Mouse (Mus musculus) kidney, adult 8-10 months (tissue): ENCODE results near the gene St3gal4.

Experiments used
- DNase-seq, 2 experiments: peaks; one replicate each; pipeline ENCODE4 v3.0.0; 2022

The St3gal4 gene

DNA sequence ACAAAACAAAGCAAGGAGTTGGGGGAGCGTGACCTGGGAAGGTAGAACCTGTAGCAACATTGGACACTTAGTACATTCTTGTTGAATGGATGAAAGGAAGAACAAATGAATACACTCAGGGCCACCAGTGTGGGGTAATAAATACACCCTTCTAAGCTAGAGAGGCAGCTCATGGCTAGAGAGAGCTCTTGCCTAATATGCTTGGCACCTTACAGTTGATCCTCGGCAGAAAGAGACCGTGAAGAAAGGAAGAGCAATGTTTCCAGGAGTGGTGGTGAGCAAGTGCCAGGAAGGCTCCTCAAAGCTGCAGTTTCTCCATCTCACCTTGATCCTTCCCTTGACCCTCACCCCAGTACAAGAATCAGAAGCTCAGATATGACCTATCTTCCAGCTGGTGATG, 9.5 kb upstream of the St3gal4 start:
- DNase-seq: no peak

DNA sequence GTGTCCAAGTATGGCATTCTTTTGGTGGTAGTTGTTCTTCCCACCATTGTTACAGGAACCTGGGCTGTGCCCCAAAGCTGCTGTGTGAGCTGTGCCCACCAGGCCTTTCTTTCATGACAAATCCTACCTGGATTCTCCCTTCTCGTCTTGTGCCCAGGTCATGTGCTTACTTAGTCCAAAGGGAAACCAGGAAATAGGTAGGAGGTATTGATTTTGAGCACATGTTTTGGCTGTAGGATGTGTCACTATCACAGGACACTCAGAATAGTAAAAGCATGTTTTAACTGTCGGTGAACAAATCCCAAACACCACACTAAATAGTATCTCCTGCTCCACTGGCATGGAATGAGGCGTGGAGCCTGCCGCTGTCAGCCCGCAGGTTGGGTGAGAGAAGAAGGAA, 8.5 kb upstream of the St3gal4 start:
- no peak for DNase-seq

DNA sequence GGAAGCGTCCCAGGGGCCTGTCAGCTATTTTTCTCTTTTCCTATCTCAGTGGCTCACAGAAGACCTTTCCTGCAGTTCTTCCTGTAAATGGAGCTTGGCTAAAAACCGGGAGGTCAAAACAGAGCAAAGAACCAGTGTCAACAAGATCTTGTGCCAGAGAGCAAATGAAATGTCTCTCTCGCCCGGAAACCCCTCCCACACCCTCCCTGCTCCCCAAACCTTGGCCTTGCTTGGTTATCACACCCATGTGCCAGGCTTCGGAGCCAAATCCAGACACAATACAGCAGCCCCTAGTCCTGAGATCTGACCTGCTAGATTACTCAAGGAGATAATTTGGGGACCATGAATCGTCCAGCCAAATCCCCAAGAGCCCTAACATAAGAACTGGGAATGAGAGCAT, 8.1 kb upstream of the St3gal4 start:
- peak; percentile 42 to 70 for DNase-seq

DNA sequence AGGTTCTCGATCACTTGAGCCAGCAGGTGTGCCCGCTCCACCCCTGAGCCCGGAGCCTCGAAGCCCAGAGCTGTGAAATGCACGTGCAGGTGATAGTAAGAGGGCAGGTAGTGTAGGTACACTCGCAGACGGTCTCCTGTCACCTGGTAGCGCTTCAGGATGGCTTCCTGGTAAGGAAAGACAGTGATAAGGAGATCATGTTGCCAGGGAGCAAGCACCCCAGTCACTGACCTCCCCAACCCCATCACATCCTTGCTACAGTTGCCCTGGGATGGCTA, 5.5 kb upstream of the St3gal4 start:
- DNase-seq: no peak

DNA sequence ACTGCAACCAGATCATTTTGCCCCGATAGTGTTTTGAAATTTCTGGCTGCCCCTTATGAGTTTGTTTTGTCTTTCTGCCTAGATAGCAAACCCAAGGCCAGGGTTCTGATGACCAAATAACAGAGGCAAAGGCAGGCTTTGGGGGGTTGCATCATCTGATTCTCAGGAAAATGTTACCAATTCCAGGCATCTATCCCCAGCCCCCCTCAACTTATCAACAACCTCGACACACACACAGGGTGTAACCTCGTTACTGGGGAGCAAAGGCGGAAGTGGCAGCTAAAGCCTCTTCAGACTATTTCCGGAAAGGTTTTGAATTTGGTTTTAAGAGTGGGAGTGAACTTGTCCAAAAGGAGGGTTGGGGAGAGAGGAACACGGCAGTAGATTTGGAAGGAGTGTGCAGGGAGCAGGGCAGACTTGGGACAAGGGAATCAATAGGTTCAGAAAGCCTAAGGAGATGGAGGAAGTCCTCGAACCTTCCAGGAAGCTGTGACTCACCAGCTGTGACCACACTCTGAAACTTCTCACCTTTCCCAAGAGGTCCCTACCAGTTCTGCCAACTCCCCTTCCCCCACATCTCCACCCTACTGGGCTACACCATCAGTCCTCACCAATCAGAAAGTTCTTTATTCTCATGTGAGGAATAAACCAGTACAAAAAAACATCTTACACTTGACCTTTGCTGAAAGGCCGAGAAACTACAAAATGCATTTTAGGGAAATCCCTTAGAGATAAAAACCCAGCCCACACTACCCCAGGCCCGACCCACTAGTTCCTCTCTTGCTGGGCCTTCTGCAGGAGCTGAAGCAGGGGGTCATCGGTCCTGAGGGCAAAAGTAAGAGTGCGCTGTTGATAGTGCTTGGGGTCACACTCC, 5.0 kb upstream of the St3gal4 start:
- DNase-seq: no peak

DNA sequence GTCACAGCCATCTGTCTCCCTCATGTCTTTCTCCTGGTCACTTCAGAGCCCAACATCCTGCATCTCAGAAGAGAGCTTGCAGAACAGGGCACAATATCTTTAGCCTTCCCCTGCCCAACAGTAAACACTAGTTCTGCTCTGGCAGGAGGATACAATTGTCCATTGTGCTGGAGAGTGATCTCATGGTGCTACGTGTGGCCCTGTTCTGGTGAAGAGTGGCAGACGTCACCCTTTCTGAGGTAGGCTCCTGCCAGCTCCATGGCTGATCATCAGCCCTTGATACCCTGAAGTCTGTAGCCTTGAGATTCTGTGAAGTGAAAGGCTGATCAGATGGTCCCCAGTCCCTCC, 4.4 kb upstream of the St3gal4 start:
- DNase-seq: no peak

DNA sequence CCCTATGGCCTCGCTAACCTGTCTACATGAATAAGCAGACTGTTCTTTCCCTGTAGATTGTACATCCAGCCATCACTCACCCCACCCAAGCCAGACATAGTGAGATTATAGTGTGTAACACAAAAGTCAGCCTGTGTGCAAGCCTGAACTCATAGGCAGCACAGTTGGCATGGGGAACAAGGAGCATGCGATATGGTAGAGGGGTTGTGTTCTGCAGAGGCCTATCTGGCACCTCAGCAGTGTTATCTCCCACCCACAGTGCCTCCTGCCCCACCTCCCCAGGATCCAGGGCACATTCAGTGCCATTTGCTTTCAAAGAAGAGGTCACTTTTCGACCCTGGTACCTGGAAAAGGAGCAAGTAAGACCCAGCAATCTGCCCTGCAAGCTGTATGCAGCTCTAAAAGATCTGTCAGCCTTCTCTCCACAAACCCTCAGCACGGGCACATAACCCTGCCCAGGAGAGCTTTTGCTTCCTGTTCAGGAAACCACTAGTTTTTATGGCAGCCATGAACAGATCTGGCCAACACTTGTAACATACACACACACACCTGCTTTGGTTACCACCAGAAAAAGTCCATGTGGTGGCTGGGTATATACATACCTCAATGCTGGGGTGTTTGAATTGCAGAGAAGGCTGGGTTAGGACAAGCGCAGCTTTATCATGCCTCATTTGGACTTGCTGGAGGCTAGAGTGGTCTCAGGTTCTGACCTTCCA, 3.6 kb upstream of the St3gal4 start:
- no peak for DNase-seq

DNA sequence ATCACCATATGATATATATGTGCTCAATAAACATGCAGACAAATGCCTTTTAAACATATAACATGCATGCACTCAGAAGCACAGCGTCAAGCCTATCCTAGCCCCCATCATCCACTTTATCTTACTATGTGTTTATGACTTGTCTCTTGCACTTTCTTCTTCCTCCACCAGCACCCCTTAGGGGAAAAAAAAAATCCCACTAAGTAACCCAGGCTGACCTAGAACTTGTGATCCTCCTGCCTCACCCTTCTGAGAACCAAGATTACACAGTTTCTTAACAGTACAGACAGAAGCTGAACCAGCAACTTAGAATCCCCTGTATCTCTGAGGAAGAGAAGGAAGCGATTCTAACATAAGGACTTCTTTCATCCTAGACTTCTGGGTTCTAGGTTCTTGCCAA, 505 bp downstream of the St3gal4 start:
- DNase-seq: no peak

DNA sequence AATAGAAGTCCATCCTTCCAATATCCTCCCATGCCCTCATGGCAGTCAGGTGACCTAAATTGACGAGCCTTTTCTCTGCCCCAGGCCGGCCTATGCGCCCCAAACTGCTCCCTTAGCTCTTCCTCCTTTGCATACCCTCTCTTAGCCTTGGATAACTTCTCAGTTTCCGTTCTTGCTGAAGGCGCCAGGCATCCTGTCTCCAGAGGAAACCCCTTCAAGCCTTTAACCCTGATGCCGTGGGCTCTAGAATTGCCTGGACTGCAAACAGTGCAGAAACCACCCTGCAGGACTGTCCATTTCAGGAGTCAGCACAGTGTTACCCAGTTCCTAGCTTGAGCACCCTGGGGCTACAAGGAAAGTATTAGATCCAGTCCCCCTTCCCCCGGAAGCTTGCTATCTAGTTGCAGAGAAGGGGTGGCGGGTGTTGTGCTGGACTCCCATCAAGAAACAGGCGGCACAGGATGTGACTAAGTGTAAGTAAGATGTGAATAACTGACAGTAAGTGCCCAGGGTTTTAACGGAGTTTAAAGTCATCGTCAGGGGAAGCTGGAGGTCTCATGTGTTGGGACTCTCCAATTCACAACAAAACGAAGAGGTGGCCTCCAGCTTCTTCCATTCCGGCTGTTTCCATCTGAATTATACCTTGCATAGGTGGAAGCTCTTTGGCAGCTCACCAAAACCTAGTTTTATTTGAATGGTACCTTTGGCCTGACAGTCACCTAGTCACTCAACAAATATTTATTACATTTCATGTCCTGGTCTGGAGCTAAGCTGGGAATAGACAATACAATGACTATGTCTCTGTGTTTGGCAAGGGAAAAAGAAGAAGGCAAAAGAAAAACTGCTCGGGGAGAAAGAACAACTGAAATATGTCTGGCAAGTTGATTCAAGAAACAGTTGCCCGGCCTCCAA, 1.4 kb downstream of the St3gal4 start:
- DNase-seq: peak; percentile 49 to 58

DNA sequence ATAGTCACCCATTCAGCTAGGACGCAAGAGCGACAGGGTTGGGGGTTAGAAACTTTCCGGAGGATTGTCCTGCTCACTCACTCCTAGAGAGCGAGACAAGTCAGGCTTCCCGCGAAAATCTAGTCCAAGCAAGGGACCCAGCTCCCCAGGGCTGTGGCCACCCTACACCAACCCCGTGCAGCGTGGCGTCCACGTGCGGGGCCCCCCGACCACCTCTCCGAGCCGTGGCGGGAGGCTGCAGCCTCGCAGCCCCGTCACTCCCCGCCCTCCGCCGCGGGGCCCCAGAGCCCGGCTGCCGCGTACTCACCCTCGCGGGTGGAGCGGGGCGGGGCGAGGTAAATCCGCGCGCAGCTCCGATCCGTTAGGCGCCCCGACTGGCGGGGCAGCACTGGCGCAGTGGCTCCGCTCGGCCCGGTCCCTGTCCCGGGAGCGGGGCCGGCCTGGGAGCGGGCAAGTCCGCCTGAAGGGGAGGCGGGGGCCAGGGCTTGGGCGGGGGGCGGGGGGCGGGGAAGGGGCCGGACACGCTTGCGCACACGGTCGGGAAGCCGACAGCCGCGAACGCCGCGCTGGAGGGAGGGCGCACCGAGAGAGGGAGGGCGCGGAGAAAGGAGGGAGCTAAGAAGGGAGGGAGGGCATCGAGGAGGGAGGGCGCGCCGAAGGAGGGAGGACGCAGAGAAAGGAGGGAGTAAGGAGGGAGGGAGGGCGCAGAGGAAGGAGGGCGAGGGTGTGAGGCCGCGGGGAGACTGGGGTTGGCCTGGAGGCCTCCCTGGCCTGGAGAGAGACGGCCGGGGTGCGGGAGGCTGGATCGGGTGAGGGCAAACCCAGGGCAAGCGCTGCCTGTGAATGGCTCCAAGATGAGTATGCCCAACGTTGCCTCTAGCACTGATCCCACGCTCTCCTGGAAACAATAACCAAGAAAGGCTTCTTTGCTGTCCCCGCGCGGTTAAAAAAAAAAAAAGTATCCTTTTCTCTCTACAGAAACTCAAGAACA, 2.4 kb downstream of the St3gal4 start:
- peak; percentile 68 to 69 for DNase-seq

DNA sequence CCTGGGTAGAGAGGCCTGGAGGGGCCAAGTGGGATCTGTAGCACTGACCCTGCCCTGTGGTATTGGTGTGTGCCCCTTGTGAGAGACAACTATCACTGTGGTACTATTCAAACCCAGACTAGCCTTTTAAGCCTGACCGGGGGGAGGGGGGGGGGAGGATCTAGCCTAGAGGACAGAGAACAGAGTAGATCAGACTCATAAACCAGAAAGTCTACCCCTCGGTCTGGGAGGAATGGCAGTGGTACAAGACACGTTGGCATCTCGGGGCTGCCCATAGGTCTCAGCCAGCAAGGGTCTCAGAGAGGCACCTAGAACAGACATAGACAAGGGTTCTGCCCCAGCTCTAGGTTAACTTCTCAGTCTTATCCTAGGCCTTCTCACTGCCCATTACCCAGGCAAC, 3.3 kb downstream of the St3gal4 start:
- no peak for DNase-seq

DNA sequence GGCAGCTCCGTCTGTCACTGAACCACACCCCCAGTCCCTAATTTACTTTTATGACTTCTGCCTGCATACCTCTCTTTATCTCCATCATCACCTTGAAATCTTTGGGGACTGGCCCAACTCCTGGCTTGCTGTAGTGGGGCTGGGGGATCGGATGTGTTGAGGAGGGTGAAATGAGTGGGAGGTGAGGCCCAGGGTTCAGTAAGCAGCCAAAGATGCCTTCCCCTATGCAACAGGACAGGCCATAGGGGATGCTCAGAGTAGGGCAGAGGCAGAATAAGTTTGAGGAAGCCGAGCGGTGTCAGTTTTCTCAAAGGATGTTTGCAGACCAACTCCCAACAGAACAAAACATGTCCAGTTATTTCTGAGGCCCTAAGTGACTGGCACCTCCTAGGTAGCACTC, 3.8 kb downstream of the St3gal4 start:
- DNase-seq: no peak

DNA sequence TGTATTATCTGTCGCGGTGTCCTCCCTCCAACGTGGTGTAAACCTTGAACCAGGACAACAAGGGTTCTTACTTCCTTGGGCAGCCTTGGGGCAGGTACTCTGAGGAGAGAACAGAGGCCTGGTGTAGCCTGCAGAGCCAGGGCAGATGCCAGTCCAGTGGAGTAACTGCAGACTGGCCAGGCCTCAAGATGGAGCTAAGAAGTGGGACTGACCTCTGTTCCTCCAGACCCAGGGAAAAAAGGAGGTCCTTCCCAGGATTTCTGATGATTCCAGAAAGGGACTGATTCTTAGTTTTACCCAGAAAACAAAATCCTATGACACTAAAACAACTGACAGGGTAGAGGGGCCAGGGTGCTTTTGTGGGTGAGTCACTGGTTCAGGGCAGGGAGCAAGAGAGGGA, 4.8 kb downstream of the St3gal4 start:
- no peak for DNase-seq

DNA sequence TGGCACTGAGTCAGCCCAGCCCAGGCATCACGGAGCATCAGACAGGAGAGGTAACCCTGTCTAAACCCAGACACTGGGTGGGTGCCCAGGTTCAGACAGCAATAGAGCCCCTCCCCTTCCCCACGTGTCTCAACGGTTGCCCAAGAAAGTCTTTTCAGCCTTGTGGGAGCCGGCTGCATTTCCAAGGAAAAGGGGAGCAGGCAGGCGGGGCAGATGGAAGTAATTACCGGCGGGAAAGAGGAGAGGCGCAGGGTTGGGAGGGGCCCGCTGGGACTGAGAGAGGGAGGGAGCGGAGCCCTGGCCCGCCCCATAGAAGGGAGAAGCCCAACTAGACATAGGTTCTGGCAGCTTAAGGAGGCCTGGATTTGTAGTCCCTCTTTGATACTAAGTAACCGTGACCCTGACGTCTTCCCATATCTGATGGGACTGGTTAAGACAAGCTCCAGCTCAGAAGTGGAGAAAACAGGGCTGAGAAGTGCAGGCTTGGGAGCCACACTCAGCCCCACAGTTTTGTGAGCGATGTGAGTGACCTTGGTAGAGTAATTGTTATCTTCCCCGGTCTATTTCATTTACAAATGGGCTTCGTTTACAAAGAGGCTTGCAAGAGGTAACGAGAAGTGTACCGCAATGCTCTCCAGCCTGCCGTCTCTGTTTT, 7.0 kb downstream of the St3gal4 start:
- no peak for DNase-seq

DNA sequence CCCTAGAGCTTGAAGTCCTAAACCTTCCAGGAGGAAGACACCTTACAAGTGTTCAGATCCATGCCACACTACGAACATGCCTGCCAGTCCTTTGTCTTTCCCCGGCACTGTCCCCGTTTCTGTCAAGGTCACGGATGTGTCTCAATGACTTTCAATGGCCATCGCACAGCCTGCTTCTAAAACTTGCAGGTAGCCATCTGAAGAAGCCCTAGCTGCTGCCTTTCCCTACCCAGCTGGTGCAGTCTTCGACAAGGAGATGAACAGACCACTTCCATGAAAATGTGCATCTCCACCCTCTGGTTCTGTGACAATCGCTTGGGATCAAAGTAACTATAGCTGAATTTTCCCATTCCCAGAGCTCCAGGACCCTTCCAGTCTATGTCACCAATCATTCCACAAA, 7.6 kb downstream of the St3gal4 start:
- no peak for DNase-seq

DNA sequence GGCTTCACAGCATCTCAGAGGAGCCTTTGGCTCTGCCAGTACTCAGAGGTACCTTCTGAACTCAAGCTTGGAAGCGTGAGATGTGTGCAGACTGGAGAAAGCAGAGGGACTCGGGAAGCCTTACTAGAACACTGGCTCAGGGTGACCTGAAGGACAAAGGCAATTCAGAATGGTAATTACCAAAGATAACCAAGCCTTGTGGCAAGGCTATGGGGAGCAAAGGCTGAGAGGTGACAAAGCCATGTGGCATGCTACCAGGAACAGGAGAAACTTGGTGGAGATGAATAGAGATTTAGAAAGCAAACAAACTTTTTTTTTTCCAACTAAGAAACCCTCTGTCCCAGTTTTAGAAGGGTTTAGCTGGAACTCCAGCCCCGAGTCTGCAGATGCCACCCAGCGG, 8.5 kb downstream of the St3gal4 start:
- DNase-seq: no peak

DNA sequence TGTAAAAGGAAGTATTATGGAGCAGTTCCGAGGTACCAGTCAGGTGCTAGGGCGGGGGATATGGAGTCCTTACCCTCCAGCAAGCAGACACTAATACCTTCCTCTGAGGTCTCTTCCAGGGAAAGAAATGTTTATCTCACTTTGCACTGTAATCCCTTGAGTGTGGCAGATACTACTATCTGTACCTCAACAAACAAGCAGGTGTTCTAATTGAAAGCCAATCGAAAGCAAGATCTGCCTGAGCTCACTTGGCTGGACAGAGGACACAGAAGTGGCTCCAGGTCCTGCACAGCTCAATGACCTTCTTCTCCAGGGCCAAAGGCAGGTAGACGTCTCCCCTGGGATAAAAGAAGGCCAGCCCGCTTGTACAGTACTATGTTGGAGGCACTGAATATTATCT, 9.0 kb downstream of the St3gal4 start:
- DNase-seq: no peak

DNA sequence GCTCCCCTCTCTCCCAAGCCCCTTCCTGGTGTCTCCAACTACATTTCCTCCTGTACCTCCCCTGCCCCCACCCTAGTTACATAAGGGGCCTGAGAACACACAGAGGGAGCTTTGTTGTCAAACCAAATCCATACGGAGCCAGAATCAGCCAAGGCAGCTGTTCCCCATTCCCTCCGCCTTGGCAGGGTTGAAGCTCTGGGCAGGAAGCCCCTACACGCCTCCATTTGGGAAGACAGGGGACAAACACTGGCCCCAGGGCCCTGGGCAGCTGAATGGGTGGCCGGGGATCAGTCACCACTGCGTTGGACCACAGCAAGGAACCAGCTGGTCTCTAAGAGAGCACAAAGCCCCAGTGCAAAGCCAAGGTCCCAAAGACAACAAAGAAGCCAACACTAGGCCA, 10.2 kb downstream of the St3gal4 start:
- DNase-seq: no peak

DNA sequence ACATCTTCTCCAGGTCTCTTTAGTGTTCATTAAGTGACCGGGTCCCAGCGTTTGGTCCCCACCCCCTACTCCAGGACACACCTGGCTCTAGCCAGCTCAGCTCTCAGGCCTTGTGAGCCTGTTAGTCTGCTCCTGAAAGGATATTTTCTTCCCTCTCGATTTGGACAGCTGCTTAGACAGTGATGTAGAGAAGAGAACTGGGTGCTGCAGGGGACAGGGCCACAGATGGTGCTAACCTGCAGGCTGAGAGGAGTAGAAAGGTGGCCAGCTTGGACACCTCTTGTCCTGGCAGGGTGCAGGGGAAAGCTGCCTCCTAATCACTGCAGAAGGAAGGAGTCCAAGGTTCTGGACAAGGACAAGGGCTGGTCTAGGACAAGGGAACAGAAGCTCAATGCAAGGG, 11.0 kb downstream of the St3gal4 start:
- DNase-seq: no peak

DNA sequence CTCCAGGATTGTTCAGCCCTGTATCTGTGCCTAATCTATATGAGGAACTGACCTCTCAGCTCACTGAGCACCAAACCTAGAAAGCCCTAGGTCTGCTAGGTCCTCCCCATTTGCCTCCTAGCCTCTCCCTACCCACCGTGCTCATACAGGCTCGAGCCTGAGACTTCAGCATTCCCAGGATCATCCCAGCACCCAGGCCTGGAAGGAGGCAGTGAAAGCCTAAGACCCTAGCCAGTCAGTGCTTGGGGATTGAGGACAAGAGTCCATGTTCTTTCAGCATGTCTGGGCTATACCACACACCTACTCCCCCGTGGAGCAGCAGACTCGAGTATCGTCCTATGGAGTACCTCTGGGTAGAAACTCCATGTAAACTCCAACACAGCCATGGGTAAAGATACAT, 11.7 kb downstream of the St3gal4 start:
- DNase-seq: no peak

DNA sequence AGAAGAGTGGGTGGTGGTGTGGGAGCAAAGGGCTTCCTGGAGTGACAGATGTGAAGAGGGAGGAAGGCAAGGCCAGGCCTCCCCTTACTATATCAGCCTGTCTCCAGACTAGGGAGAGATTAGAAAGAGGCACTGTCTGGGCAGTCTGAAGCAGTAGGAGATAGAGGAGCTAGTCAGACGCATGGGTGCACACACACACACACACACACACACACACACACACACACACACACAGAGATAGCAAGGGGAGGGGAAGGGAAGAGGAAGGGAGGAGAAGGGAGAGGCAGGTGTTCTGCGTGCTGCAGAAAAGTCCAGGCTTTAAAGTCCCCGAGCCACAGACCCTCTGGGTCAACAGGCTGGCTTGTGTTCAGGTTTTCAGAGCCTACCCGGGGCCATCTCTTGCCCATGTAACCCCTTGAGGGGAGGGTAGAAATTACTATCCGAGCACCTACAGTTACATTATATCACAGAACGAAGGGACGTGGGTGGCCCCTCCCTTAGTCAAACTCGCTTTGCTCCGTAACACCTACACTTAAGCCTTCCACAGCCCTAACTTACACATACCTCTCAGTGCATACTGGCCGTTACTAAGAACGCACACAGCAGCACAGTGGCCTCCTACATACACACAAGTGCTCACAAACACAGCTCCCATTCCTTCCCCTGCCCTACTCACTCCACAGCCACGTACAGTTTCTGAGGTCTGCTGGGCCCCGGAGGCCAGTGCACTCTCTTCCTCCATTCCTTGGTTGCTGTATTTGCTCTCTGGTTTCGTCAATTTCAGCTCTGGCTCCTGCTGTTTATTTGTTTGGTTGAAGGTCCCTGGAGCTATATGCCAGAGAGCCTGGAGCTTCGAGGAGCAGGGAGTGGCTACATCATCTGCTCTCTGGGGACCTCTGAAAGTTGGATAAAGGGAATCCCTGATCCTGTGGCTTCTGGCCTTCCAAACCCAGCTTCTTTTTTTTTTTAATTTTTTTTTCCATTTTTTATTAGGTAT, 12.9 kb downstream of the St3gal4 start:
- DNase-seq: peak in 1 of 2 experiments; percentile 0
